Mouse (Mus musculus) Muller cell, postnatal 12 days (primary cell): ENCODE measurements around the gene Rtl4.
A peak's percentile ranks its signal among the peaks of the same experiment; 100 is the strongest.

Experiments
- DNase-seq: peaks from one replicate; pipeline ENCODE4 v3.0.0-alpha.2; 2015; ENCODE audit errors: inconsistent ontology term

The Rtl4 gene

GRCm38 (mm10) chrX:144688207-144689118, at the start of gene Rtl4:
TSS of gene Rtl4 (plus strand) at chrX:144688907.
- no peak for DNase-seq

GRCm38 (mm10) chrX:144644756-144645155, 44.0 kb upstream of the Rtl4 start:
- DNase-seq, result no peak

- no peak for DNase-seq
Observed at GRCm38 (mm10) chrX:144645394-144645793, 43.3 kb upstream of the Rtl4 start.

- DNase-seq, result no peak
Observed at GRCm38 (mm10) chrX:144652196-144652595, 36.5 kb upstream of the Rtl4 start.

GRCm38 (mm10) chrX:144687742-144688141, 965 bp upstream of the Rtl4 start:
- no peak for DNase-seq

GRCm38 (mm10) chrX:144688142-144688206, 733 bp upstream of the Rtl4 start, which contains the start of gene Trpc5:
TSS of gene Trpc5 (minus strand) at chrX:144688180.
- DNase-seq, result no peak

GRCm38 (mm10) chrX:144689119-144689858, 582 bp downstream of the Rtl4 start:
- DNase-seq, result peak; percentile 8

GRCm38 (mm10) chrX:144689859-144690181, 1.1 kb downstream of the Rtl4 start:
- no peak for DNase-seq

- no peak for DNase-seq
Observed at GRCm38 (mm10) chrX:144716330-144716729, 27.6 kb downstream of the Rtl4 start.

GRCm38 (mm10) chrX:144747528-144748049, 58.9 kb downstream of the Rtl4 start:
- DNase-seq, result no peak

GRCm38 (mm10) chrX:144986980-144987379, 298.3 kb downstream of the Rtl4 start:
- DNase-seq, result no peak

GRCm38 (mm10) chrX:145065484-145065913, 376.8 kb downstream of the Rtl4 start:
- no peak for DNase-seq

GRCm38 (mm10) chrX:145089802-145090201, 401.1 kb downstream of the Rtl4 start:
- DNase-seq, result peak; percentile 32

- no peak for DNase-seq
Observed at GRCm38 (mm10) chrX:145090360-145090759, 401.7 kb downstream of the Rtl4 start.

- DNase-seq, result no peak
Observed at GRCm38 (mm10) chrX:145090964-145091363, 402.3 kb downstream of the Rtl4 start.
